Mouse (Mus musculus) cortical plate, adult 2 months (tissue): ENCODE measurements at regions not wholly inside any gene's neighbourhood (a gene's known extent, or its start where the extent isn't known, plus 50 kb on each side); places are given as distances from the start of the nearest gene placed in this dataset.

Experiments used
- CTCF ChIP-seq: fragments of 200-500 bp; IDR thresholded peaks from 2 replicates; pipeline ENCODE4 v1.5.1; 2011; ENCODE audit warnings: mild to moderate bottlenecking, control low read depth, low read length; ENCODE audit not compliant: insufficient read depth; ENCODE audit errors: extremely low read depth
- POLR2A ChIP-seq: fragments of 200-500 bp; IDR thresholded peaks from 2 replicates; pipeline ENCODE4 v1.6.1; 2011; ENCODE audit warnings: mild to moderate bottlenecking, low read length, control low read depth; ENCODE audit not compliant: insufficient read depth; ENCODE audit errors: extremely low read depth

DNA sequence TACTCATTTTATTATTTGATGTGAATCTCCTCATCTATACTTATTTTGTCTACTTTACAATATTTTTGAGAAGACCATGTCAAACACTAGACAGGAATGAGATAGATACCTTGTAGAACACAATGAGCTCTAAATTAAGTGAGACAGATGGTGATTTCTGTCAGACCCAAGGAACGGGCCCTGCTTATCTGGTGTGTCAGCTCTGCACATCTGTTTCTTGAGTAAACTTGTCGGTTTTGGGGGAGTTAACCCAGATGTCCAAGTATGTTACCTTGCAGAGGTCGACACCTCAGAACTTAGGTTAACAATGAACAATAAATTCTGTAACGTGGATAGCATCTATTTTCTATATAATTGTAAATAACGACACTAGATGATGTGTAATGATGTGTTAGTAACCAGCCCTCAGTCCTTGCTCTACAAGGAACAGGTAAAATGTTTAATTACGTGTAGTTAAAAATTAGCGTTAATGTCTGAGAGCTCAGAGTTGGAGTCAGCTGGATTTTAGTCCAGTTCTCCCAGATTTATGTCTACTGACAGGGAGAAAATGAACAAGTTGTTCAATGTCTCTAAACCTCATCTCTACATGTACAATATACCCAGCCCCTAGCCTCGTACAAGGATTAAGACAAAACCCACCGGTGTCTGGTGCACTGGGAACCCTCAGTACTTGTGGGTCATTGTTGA lies 64.6 kb upstream of the Picalm start:
- TF ChIP-seq CTCF: no peak
- TF ChIP-seq POLR2A: no peak
